Mouse (Mus musculus): ENCODE data around the gene Vps26a. TPM values are rescaled to one million over a fixed set of nuclear protein-coding genes. Genes with fewer than 3 reads are reported as not detected.

Gene Vps26a
- 55.0 and 55.2 TPM in 2 replicates for total RNA-seq (2021)
- long read RNA-seq, transcript Vps26a-202 (9 exons, 2,597 nt) = major isoform, 87 of 105 reads
- long read RNA-seq, partial matches to known transcripts = 1 of 105 reads
- long read RNA-seq, other reads (novel, unspliced or antisense) = 17 of 105 reads

GRCm38 (mm10) chr10:62486618-62487415, at the start of gene Vps26a:
TSS of gene Vps26a (minus strand) at chr10:62486805.
- peak; percentile 97 for DNase-seq

GRCm38 (mm10) chr10:62534509-62534908, 47.9 kb upstream of the Vps26a start:
- no peak for DNase-seq

GRCm38 (mm10) chr10:62532832-62533231, 46.2 kb upstream of the Vps26a start:
- DNase-seq = no peak

DNA sequence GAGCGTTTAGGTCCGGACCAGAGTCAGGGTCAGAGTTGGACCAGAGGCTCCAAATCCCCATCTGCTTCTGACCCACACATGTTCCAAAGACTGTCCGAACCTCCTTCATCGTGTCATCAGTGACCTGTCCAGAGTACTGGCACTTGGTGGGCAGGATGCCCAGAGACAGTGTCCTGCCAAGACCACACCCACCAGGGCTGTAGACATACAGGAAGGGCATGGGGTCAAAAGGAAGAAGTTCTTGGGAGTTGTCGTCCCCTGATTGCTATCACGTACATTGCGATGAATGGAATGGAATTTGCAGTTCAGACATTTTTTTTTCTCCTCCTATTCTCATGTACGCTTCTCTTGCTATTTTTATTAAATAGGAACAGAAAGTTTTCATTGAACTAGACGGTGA, 43.6 kb upstream of the Vps26a start:
- peak; percentile 61 for DNase-seq

DNA sequence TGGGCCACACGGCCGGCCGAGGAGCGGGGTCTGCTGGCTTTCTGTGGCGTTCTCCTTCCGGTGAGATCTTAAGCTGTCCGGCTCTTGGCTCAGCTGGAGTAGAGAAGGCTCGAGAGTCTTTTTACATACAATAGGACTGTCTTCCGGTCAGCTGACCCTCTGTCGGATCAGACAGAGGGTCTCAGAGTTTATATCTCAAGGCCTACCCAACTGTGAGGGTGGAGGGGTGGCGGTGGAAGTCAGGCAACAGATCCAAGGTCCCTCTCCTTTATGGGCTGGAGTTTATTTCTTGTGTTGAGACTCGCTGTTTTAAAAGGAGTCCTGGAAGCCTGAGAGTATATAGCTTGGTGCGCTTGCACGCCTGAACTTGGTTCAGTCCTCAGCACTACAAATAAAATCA, 40.7 kb upstream of the Vps26a start, which contains the start of gene Srgn:
Gene Srgn, minus strand, starts transcription at position 101 of the 400 bp plus-strand sequence.
- DNase-seq = no peak

DNA sequence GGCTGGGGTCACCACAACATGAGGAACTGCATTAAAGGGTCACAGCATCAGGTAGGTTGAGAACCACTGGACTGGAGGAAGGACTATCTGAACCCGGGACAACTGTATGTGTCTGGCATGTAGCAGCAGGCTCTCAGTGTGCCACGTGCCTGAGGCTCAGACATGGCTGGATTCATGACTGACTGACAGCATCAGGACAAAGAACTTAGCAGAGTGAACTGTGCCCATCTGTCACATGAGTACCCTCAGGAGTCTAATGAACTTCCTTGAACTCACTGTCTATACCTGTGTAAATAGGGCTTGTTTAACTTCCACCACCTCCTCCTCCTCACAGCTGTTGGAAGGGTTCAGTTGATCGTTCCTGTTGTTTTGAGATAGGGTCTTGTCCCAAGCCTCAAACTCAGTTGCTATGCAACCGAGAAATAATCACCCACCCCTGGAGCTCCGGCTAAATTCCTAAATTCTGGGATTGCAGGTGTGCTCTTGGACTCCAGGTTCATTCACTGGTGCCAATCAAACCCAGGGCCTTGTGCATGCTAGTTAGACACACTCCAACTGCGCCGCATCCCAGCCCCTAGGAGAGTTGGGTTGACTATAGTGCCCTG, 35.8 kb upstream of the Vps26a start:
- DNase-seq = no peak

GRCm38 (mm10) chr10:62521763-62522162, 35.2 kb upstream of the Vps26a start:
- no peak for DNase-seq

DNA sequence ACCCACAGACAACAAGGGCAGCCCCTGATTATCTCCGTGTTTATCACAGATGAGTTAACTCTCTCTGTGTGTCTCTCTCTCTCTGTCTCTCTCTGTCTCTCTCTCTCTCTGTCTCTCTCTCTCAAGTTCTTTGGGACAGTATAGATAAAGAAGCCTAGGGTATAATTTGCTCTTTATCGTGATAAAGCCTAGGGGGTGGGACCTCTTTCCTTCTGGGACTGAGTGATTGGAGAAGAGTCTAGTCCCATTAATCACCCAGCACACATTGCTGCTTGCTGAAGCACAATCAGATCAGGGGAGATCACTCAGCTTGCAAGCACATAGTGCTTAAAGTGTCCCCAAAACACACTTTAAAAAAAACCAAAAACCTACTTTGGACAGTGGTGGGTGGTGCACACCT, 34.3 kb upstream of the Vps26a start:
- DNase-seq = no peak

- no peak for DNase-seq
Measured at GRCm38 (mm10) chr10:62517511-62517910, 30.9 kb upstream of the Vps26a start.

DNA sequence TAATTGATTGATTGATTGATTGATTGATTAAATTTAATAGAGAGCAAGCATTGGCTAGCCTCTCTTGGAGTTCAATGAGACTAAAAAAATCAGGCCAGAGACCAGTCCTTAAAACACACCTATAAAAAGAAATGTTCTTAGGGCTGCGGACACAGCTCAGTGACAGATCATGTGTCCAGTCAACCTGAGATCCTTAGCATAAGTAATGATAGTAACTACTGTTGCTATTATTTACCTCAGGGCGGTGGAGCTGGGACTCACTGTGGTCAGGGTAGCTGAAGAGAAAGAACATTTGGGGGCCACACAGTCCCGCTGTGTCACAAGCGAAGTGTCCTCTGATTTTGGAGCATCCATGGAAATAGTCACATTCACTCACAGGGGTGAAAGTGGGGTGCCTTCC, 26.2 kb upstream of the Vps26a start:
- DNase-seq = no peak

DNA sequence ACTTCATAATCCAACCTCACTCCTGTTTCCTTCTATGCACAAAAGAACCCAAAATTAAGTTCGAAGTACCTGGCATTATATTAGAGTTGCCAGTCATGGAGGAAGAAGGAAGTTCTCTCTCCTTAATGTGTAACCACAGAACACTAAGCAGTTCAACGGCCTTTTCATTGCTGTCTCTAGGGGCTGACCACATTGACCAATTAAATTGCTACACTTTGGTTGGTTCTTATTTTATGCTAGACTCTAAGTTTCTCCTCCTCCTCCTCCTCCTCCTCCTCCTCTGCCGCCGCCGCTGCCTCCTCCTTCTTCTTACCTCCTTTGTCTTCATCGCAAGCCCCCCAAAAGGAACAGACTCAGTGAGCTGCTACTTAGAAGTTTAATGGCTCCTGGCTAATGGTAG, 24.9 kb upstream of the Vps26a start:
- DNase-seq = no peak

DNA sequence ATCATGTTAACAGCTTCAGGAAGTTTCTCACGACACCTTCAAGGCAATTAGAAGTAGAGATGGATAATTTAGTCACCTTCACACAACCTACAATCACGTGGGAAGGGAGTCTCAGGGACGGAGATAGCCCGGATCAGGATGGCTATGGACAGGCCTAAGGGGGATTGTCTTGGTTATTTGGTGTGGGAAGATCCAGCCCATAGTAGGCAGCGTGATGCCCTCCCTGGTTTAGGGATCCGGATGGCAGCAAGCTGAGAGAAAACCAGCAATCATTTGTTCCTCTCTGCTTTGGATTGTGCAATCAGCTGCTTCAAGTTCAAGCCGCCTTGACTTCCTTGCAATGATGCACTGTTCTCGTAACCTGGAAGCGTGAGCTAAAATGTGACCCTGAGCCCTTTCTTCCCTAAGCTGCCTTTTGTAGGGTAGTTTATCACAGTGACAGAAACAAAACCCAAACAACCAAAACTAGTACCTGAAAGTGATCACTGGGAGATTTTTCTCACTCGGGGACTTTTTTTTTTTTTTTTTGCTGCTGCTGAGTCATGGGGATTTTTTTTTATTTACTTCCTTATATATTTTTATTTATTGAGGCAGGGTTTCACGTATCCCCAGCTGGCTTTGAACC, 22.5 kb upstream of the Vps26a start:
- DNase-seq = no peak

- peak; percentile 6 for DNase-seq
Measured at GRCm38 (mm10) chr10:62508459-62508858, 21.9 kb upstream of the Vps26a start.

- peak; percentile 18 for DNase-seq
Measured at GRCm38 (mm10) chr10:62507591-62508308, 21.1 kb upstream of the Vps26a start.

- DNase-seq = no peak
Measured at GRCm38 (mm10) chr10:62507071-62507470, 20.5 kb upstream of the Vps26a start.

GRCm38 (mm10) chr10:62506019-62506556, 19.5 kb upstream of the Vps26a start:
- DNase-seq = no peak

DNA sequence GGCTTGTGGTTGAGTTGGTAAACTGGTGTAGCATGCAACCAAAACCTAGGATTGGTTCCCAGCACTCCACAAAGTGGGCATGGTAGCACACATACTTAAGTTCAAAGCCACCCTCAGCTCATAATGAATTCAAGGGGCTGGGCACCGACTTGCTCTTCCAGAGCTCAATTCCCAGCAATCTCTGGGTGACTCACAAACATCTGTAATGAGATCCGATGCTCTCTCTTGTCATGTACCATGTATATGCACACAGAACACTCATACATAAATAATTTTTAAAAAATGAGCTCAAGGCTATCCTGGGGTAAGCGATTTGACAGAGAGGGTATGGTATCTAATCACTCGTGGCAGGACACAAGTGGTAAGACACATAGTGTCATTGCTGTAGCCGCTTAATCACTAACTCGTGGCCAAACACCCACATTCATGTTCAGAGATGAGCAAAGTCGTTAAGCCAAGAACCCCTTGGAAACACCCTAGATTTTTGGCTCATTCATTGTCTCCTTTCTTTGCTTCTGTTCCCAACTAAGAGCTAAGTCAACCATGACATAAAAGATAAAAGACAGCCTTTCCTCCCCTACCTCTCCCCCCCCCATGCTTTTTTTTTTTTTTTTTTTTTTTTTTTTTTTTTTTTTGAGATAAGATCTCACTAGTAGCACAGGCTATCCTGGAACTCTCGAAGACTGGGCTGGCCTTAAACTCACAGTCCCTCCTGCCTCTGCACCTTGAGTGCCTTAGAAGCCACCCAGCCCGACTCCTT, 18.8 kb upstream of the Vps26a start:
- no peak for DNase-seq

DNA sequence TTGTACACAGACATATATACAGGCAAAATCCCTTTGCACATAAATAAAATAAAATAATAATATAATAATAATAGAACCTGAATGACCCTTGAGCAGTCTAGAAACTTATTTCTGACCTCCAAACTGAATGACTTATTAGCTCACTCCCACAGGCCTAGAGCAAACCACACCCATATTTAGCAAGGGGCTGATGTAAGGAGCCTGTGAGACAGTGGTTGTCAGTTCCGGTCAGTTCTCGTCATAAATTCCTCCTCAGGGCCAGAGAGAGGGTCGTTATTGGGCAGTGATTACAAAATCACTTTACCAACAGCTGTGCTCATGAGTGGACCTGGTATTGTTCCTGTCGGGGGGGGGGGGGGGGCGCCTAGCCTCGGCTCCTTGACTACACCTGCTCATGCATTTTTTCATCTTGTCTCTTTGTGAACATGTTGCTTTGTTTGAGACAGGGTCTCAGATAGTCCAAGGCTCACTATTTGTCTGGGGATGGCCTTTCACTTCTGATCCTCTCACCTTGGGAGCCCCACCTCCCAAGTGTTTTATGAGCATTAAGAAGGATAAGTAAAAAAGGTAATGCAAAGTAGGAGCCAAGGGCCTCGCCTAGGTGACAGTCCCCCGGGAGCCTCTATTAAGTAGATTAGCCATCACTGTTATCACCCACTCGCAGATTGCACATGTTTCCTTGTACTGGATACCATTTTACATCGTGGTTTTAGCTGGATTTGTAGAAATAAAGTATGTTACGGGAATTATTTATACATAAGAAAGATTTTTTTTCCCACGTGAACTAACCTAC, 17.4 kb upstream of the Vps26a start:
- DNase-seq = no peak

GRCm38 (mm10) chr10:62503353-62503752, 16.7 kb upstream of the Vps26a start:
- no peak for DNase-seq

GRCm38 (mm10) chr10:62501951-62502350, 15.3 kb upstream of the Vps26a start:
- no peak for DNase-seq
